Mouse (Mus musculus) CH12.LX (cell line): ENCODE measurements around the gene Vmn2r80. TPM values are rescaled to one million over a fixed set of nuclear protein-coding genes. Genes with fewer than 3 reads are reported as not detected.
"Not testable (repeated sequence)": the region's sequence is repeated elsewhere in the genome, so short reads cannot be mapped to it uniquely, and the experiment has no call there.

ENCODE experiments used
- DNase-seq: peaks from one replicate; pipeline ENCODE4 v3.0.0-alpha.2; 2013; ENCODE audit errors: extremely low read depth
- H3K27ac ChIP-seq: 2 replicates; pipeline ENCODE4 v1.5.1; 2012; ENCODE audit warnings: low read depth, mild to moderate bottlenecking, control low read depth, moderate library complexity; ENCODE audit not compliant: insufficient read depth
- H3K27me3 ChIP-seq: replicated peaks from 2 replicates; pipeline ENCODE3; 2012; ENCODE audit warnings: inconsistent platforms
- H3K36me3 ChIP-seq, 2 experiments: replicated peaks in 1 of 2; 2 replicates each; pipeline versions ENCODE3 to v1.6.1; 2012; ENCODE audit warnings: inconsistent platforms in 1 of 2, low read length in 1 of 2, mild to moderate bottlenecking in 1 of 2, mixed read lengths in 1 of 2, moderate library complexity in 1 of 2; ENCODE audit not compliant: control insufficient read depth in 1 of 2, insufficient read depth in 1 of 2
- H3K4me1 ChIP-seq, 2 experiments: 2 replicates each; pipeline ENCODE4 v1.6.1; 2012; ENCODE audit warnings: inconsistent platforms in 1 of 2, moderate library complexity in 1 of 2; ENCODE audit not compliant: insufficient read depth in 2 of 2, control insufficient read depth in 1 of 2
- H3K4me2 ChIP-seq: 2 replicates; pipeline ENCODE4 v1.6.1; 2012; ENCODE audit warnings: low read depth, mild to moderate bottlenecking, control low read depth; ENCODE audit not compliant: poor library complexity, insufficient read depth, severe bottlenecking
- H3K4me3 ChIP-seq, 3 experiments: fragments of 150-350 bp in 1 of 3; sonication (generic) in 1 of 3; replicated peaks in 1 of 3; 2 replicates each; pipeline versions ENCODE3 to v1.5.1; 2011 to 2012; ENCODE audit warnings: low read depth in 2 of 3, low read length in 2 of 3, mild to moderate bottlenecking in 2 of 3, moderate library complexity in 2 of 3, control low read depth in 1 of 3, improper control_type of control experiment in 1 of 3, inconsistent platforms in 1 of 3, mixed read lengths in 1 of 3; ENCODE audit not compliant: poor library complexity in 1 of 3
- H3K79me2 ChIP-seq: replicated peaks from 2 replicates; pipeline ENCODE4 v1.6.1; 2012; ENCODE audit warnings: mild to moderate bottlenecking, moderate library complexity; ENCODE audit not compliant: control insufficient read depth, poor library complexity, insufficient read depth, severe bottlenecking; ENCODE audit errors: extremely low read depth
- H3K9ac ChIP-seq: 2 replicates; pipeline ENCODE4 v1.6.1; 2012; ENCODE audit warnings: low read depth, mild to moderate bottlenecking, control low read depth, moderate library complexity; ENCODE audit not compliant: insufficient read depth
- H3K9me3 ChIP-seq: replicated peaks from 2 replicates; pipeline ENCODE3; 2012; ENCODE audit warnings: low read length, inconsistent platforms, mixed read lengths
- EP300 ChIP-seq: IDR thresholded peaks from 2 replicates; pipeline ENCODE4 v1.6.1; 2011; ENCODE audit warnings: low read length, improper control_type of control experiment
- HCFC1 ChIP-seq: IDR thresholded peaks from 2 replicates; pipeline ENCODE4 v1.6.1; 2012; ENCODE audit warnings: low read depth, mild to moderate bottlenecking, inconsistent platforms, low read length, improper control_type of control experiment
- KAT2A ChIP-seq: IDR thresholded peaks from 2 replicates; pipeline ENCODE4 v1.6.1; 2012; ENCODE audit warnings: low read length, improper control_type of control experiment, inconsistent platforms; ENCODE audit not compliant: insufficient replicate concordance
- MAFK ChIP-seq: IDR thresholded peaks from 2 replicates; pipeline ENCODE4 v1.6.1; 2011; ENCODE audit warnings: low read length, improper control_type of control experiment; ENCODE audit not compliant: insufficient replicate concordance
- NRF1 ChIP-seq: IDR thresholded peaks from 2 replicates; pipeline ENCODE4 v1.6.1; 2014; ENCODE audit warnings: low read depth, mild to moderate bottlenecking, inconsistent platforms, low read length, improper control_type of control experiment, moderate library complexity
- PAX5 ChIP-seq: IDR thresholded peaks from 2 replicates; pipeline ENCODE4 v1.6.1; 2012; ENCODE audit warnings: low read length, inconsistent platforms, mixed read lengths
- POLR2A ChIP-seq: IDR thresholded peaks from 2 replicates; pipeline ENCODE4 v1.6.1; 2011; ENCODE audit warnings: low read depth, mild to moderate bottlenecking, improper control_type of control experiment, low read length
- POLR2AphosphoS2 ChIP-seq: IDR thresholded peaks from 2 replicates; pipeline ENCODE4 v1.6.1; 2011; ENCODE audit warnings: low read depth, low read length, improper control_type of control experiment
- UBTF ChIP-seq: IDR thresholded peaks from 2 replicates; pipeline ENCODE4 v1.6.1; 2012; ENCODE audit warnings: low read depth, mild to moderate bottlenecking, inconsistent platforms, low read length, improper control_type of control experiment, moderate library complexity
- USF1 ChIP-seq: IDR thresholded peaks from 2 replicates; pipeline ENCODE4 v1.6.1; 2014; ENCODE audit warnings: low read depth, mild to moderate bottlenecking, inconsistent platforms, low read length, improper control_type of control experiment
- ZKSCAN1 ChIP-seq: IDR thresholded peaks from 2 replicates; pipeline ENCODE4 v1.6.1; 2012; ENCODE audit warnings: low read depth, inconsistent platforms, low read length, improper control_type of control experiment, borderline replicate concordance
- ZMIZ1 ChIP-seq: IDR thresholded peaks from 2 replicates; pipeline ENCODE4 v1.6.1; 2012; ENCODE audit warnings: low read depth, mild to moderate bottlenecking, inconsistent platforms, low read length, improper control_type of control experiment
- dilution Hi-C: fragments of 300-500 bp; cut with MboI; formaldehyde crosslinking; loops from 2 replicates; pipeline ENCODE4 v1.14.3; 2020; ENCODE audit warnings: low sequenced_read_pairs; ENCODE audit not compliant: extremely low pct_unique_long_range_greater_than_20kb, extremely low pct_ligation_motif_present
- in situ Hi-C: fragments of 300-500 bp; cut with MboI; formaldehyde crosslinking; loops from 3 replicates; pipeline ENCODE4 v1.14.3; 2019; ENCODE audit warnings: low sequenced_read_pairs, low pct_ligation_motif_present, low pct_unique_long_range_greater_than_20kb, mixed read lengths
- polyA plus RNA-seq: library from polyadenylated mRNA; unstranded; fragments of >175 nt; gene quantifications from 2 replicates; pipeline ENCODE4 v1.2.1, GENCODE M21; 2012; ENCODE audit warnings: low read depth; ENCODE audit not compliant: insufficient read length
- total RNA-seq, 2 experiments: library from RNA; depleted of rRNA; stranded (reverse); fragments of 300-350 nt in 1 of 2; fragments of >200 nt in 1 of 2; gene quantifications; 2 replicates each; pipeline ENCODE4 v1.2.3; 2012 to 2014

The Vmn2r80 gene
- not detected in 2 replicates for total RNA-seq (2012; rRNA removed)
- total RNA-seq (2014; rRNA removed), result not detected in 2 replicates
- not detected in 2 replicates for polyA plus RNA-seq

DNA sequence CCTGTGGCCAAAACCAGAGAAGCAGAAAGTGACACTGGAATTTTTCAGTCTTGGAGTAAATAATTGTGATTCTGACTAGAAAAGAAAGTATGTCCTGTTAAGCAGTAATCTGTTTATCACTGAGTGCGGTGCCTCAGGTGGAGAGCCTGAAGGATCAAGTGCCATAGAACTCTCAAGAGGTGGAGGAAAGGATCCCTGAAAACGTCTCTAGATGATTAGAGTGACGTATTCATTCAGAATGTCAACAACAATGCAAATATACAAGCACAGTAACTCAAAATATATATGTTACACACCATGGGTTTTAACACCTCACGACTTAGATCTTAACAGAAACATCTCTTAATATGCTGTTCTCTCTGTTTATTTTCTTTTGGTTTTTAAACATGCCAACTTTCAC lies at the start of gene Vmn2r80:
Gene Vmn2r80 (plus strand): TSS at position 301 of the 400 bp plus-strand sequence.
- dilution Hi-C loops, in situ Hi-C loops, H3K27ac ChIP-seq, H3K9me3 ChIP-seq, DNase-seq, H3K4me1 ChIP-seq, H3K79me2 ChIP-seq, H3K36me3 ChIP-seq, H3K4me3 ChIP-seq, H3K9ac ChIP-seq, H3K27me3 ChIP-seq, H3K4me2 ChIP-seq: not testable (repeated sequence)

- no peak for DNase-seq
- in situ Hi-C loops, result no loop called here
These were observed 42.0 kb upstream of the Vmn2r80 start for GRCm38 (mm10) chr10:79106325-79107282.

DNA sequence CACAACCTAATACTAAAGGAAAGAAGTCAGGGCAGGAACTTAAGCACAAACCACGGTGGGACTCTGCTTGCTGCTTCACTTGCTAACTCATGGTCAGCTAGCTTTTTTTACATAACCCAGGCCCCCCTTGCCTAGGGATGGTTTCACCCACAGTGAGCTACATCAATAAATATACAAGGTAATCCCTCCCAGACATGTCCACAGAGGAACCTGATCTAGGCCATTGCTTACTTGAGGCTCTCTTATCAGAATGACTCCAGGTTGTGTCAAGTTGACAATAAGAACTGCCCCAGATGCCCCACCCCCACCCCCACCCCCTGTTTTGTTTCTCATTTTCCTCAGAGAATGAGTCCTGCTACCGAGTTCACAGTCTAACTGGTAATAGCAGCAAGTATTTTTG lies 41.0 kb upstream of the Vmn2r80 start:
- no peak overlapping the region for H3K27ac ChIP-seq
- no peaks in the 10 kb centered on the region for H3K4me1 ChIP-seq
- no peak for DNase-seq
- no peaks in the 10 kb centered on the region for H3K79me2 ChIP-seq
- no peak overlapping the region for H3K4me2 ChIP-seq
- no peaks in the 10 kb centered on the region for H3K9me3 ChIP-seq
- H3K27me3 ChIP-seq, result no peaks in the 10 kb centered on the region
- H3K4me3 ChIP-seq, result no peak overlapping the region
- no peak for TF ChIP-seq HCFC1
- no peaks in the 10 kb centered on the region for H3K36me3 ChIP-seq
- in situ Hi-C loops, result no loop called here
- dilution Hi-C loops, result no loop called here
- H3K9ac ChIP-seq, result no peak overlapping the region

More at GRCm38 (mm10) chr10:79106325-79107282, 42.0 kb upstream of the Vmn2r80 start:
- no peaks in the 10 kb centered on the region for H3K9me3 ChIP-seq
- no peak overlapping the region for H3K9ac ChIP-seq
- H3K4me1 ChIP-seq, result no peaks in the 10 kb centered on the region
- H3K4me2 ChIP-seq, result no peak overlapping the region
- TF ChIP-seq ZKSCAN1, result no peak
- TF ChIP-seq NRF1, result no peak
- TF ChIP-seq POLR2AphosphoS2, result no peak
- TF ChIP-seq MAFK, result no peak
- TF ChIP-seq UBTF, result no peak
- no peak for TF ChIP-seq ZMIZ1
- no peak for TF ChIP-seq USF1
- no peak for TF ChIP-seq KAT2A
- no peak for TF ChIP-seq POLR2A
- TF ChIP-seq EP300, result no peak
- no peak for TF ChIP-seq PAX5
- H3K36me3 ChIP-seq, result no peaks in the 10 kb centered on the region
- H3K27ac ChIP-seq, result no peak overlapping the region
- H3K79me2 ChIP-seq, result no peaks in the 10 kb centered on the region
- H3K27me3 ChIP-seq, result peaks cover 2% of the 10 kb centered on the region
- dilution Hi-C loops, result no loop called here
- no peak overlapping the region for H3K4me3 ChIP-seq
